Mouse (Mus musculus): ENCODE data around the gene Olfr837.
"Not testable (repeated sequence)": the region's sequence is repeated elsewhere in the genome, so short reads cannot be mapped to it uniquely, and the experiment has no call there.

The Olfr837 gene

GRCm38 (mm10) chr9:19136017-19136416 lies at the start of gene Olfr837:
TSS of gene Olfr837 (plus strand) at chr9:19136317.
- in situ Hi-C loops (cut with MboI), result no loop called here

GRCm38 (mm10) chr9:19092889-19093753 lies 43.0 kb upstream of the Olfr837 start:
- in situ Hi-C loops (cut with MboI), result not testable (repeated sequence)

GRCm38 (mm10) chr9:19097286-19097685 lies 38.8 kb upstream of the Olfr837 start:
- in situ Hi-C loops (cut with MboI), result no loop called here

GRCm38 (mm10) chr9:19120082-19120481 lies 16.0 kb upstream of the Olfr837 start, which contains the start of gene Olfr836:
TSS of gene Olfr836 (plus strand) at chr9:19120382.
- in situ Hi-C loops (cut with MboI), result no loop called here

GRCm38 (mm10) chr9:19177212-19177611 lies 41.1 kb downstream of the Olfr837 start, which contains the start of gene Olfr839-ps1:
TSS of gene Olfr839-ps1 (minus strand) at chr9:19177312.
- in situ Hi-C loops (cut with MboI), result no loop called here

All from mature B cell (primary cell).